Mouse (Mus musculus): Measurements from ENCODE around the gene Tshz2. TPM values are rescaled to one million over a fixed set of nuclear protein-coding genes. Genes with fewer than 3 reads are reported as not detected.

Gene Tshz2
- polyA plus RNA-seq, 1 experiment from 2014 or later = 43.1 TPM

- in situ Hi-C loops (cut with MboI; ENCODE audit: low pct_unique_long_range_greater_than_20kb) = no loop called here
- CTCF ChIA-PET = interaction anchor here (0.7 to 1.4 kb wide), 7 partner anchors 9 to 1042 kb away, joined by 3 to 8 read pairs (median 3); no protein-coding TSS in a partner anchor
- DNase-seq (ENCODE audit: low read depth, low spot score) (peak; percentile 35), ATAC-seq (peak; percentile 93)
- H3K27me3 ChIP-seq = no peaks in the 10 kb centered on the region
- TF ChIP-seq CTCF (IDR thresholded peaks at IDR 0.05) = peak; percentile 96
- POLR2A ChIA-PET = interaction anchor here (0.6 kb wide), 2 partner anchors 673 to 1787 kb away, joined by 3 to 5 read pairs; no protein-coding TSS in a partner anchor
Observed at GRCm38 (mm10) chr2:170101132-170101531, 468.3 kb downstream of the Tshz2 start.

DNA sequence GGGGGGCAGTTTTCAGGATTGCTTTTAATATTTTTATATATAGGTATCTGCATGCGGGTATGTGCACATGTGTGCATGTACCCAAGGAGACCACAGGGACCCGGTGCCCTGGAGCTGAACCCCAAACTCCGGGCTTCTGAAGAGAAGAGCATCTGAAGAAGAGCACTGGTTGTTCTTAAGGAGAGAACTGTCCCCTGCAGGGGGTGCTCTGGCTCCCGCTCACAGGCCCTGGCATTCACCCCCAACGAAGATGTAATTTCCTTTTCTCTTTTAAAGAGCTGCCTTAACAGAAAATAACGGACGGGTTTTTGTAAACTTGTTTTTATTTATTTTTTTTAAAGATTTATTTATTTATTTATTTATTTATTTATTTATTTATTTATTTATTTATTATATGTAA is 469.1 kb downstream of the Tshz2 start:
- no peak for TF ChIP-seq CTCF (IDR thresholded peaks at IDR 0.05)
- DNase-seq (ENCODE audit: low read depth, low spot score) = no peak
- H3K27me3 ChIP-seq = no peaks in the 10 kb centered on the region
- ATAC-seq = no peak
- in situ Hi-C loops (cut with MboI; ENCODE audit: low pct_unique_long_range_greater_than_20kb) = no loop called here
- CTCF ChIA-PET = interaction anchor here (0.6 to 1.8 kb wide), 6 partner anchors 15 to 1043 kb away, joined by 3 to 8 read pairs (median 3); no protein-coding TSS in a partner anchor
- POLR2A ChIA-PET = no interaction called here

DNA sequence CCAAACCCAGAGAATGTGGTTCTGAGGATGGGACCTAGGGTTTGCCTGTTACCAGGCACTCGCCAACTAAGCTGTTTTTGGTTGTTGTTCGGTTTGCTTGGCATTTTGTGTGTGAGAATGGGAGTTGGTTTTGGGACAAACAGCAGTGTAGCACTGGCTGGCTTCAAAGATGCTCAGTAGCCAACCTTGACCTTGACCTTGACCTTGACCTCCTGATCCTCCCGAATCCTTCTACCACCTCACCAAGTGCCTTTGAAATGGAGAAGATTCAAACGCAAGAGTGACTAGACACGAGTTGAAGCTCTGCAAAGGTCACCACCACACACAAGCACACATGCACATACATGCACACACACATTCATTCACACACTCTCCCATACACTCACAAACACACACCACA is 470.5 kb downstream of the Tshz2 start:
- no peak for DNase-seq (ENCODE audit: low read depth, low spot score)

DNA sequence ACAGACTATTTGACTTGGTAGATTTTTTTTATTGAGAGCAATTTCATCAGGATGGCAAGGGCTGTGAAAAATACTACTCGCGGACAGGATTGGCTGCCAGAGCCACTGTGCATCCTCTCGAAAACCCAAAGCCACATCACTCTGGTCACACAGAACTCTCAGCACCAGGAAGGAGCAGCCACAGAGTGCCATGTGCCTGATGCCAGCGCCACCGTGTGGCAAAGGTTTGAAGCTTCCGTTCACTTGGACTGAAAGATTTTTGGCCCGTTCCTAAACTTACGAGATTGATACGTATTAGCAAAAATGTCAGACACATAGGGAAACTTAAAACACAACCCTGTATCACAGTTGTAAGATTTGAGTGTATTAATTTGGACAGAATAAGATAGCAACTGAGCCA is 471.0 kb downstream of the Tshz2 start:
- ATAC-seq (no peak), DNase-seq (ENCODE audit: low read depth, low spot score) (no peak)
- in situ Hi-C loops (cut with MboI; ENCODE audit: low pct_unique_long_range_greater_than_20kb) = no loop called here
- H3K27me3 ChIP-seq = no peaks in the 10 kb centered on the region
- ChIA-PET CTCF (interaction anchor here (0.8 to 1.9 kb wide), 7 partner anchors 12 to 1043 kb away, joined by 3 to 8 read pairs (median 4); partner anchors contain the start of gene Zfp217), POLR2A (no interaction called here)
- peak; percentile 74 for TF ChIP-seq CTCF (IDR thresholded peaks at IDR 0.05)

More for the DNA sequence above, 470.5 kb downstream of the Tshz2 start:
- in situ Hi-C loops (cut with MboI; ENCODE audit: low pct_unique_long_range_greater_than_20kb) = no loop called here
- ATAC-seq = no peak
- ChIA-PET CTCF (interaction anchor here (1.0 to 1.9 kb wide), 6 partner anchors 9 to 407 kb away, joined by 3 to 8 read pairs (median 4); partner anchors contain the start of gene Zfp217), POLR2A (interaction anchor here (0.6 kb wide), 1 partner anchor 28 kb away, joined by 3 read pairs; no protein-coding TSS in a partner anchor)
- H3K27me3 ChIP-seq = no peaks in the 10 kb centered on the region
- no peak for TF ChIP-seq CTCF (IDR thresholded peaks at IDR 0.05)

GRCm38 (mm10) chr2:170104396-170104795 is 471.6 kb downstream of the Tshz2 start:
- CTCF ChIA-PET = interaction anchor here (0.8 to 1.9 kb wide), 5 partner anchors 11 to 1043 kb away, joined by 3 to 4 read pairs (median 4); partner anchors contain the start of gene Zfp217
- DNase-seq (ENCODE audit: low read depth, low spot score) (no peak), ATAC-seq (no peak)
- no peak for TF ChIP-seq CTCF (IDR thresholded peaks at IDR 0.05)
- POLR2A ChIA-PET = no interaction called here
- in situ Hi-C loops (cut with MboI; ENCODE audit: low pct_unique_long_range_greater_than_20kb) = no loop called here
- H3K27me3 ChIP-seq = no peaks in the 10 kb centered on the region

- no peak for ATAC-seq
- in situ Hi-C loops (cut with MboI; ENCODE audit: low pct_unique_long_range_greater_than_20kb) = no loop called here
- POLR2A ChIA-PET = interaction anchor here (0.6 kb wide), 1 partner anchor 9 kb away, joined by 3 read pairs; no protein-coding TSS in a partner anchor
Observed at GRCm38 (mm10) chr2:170106000-170106399, 473.2 kb downstream of the Tshz2 start.

GRCm38 (mm10) chr2:170107791-170108190 is 475.0 kb downstream of the Tshz2 start:
- ATAC-seq = no peak
- DNase-seq (ENCODE audit: low read depth, low spot score) = no peak
- TF ChIP-seq CTCF (IDR thresholded peaks at IDR 0.05) = no peak
- in situ Hi-C loops (cut with MboI; ENCODE audit: low pct_unique_long_range_greater_than_20kb) = no loop called here
- POLR2A ChIA-PET = no interaction called here
- no peaks in the 10 kb centered on the region for H3K27me3 ChIP-seq
- CTCF ChIA-PET = interaction anchor here (1.0 to 1.2 kb wide), 2 partner anchors 8 to 9 kb away, joined by 3 read pairs; no protein-coding TSS in a partner anchor

More at GRCm38 (mm10) chr2:170106000-170106399, 473.2 kb downstream of the Tshz2 start:
- CTCF ChIA-PET = no interaction called here
- no peaks in the 10 kb centered on the region for H3K27me3 ChIP-seq
- no peak for TF ChIP-seq CTCF (IDR thresholded peaks at IDR 0.05)
- DNase-seq (ENCODE audit: low read depth, low spot score) = no peak

DNA sequence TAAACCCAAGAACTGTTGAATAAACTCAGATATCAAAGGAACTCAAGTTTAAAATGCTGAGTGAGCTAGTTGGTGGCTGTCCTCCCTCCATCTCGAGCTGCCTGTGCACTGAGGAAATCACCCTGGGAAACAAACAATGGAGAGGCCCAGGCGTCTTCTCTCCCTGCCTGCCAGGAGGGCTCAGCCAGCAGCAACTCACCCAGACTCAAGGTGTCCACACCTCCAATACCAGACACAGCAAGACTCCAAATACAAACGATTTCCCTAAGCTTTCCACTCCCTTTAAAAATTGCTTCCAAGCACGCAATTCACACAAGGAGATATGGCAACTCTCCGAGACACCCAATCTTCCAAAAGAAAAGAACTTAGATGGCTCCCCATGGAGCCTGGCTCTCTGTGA is 476.7 kb downstream of the Tshz2 start:
- POLR2A ChIA-PET = no interaction called here
- CTCF ChIA-PET = interaction anchor here (2.2 kb wide), 1 partner anchor 8 kb away, joined by 8 read pairs; no protein-coding TSS in a partner anchor
- in situ Hi-C loops (cut with MboI; ENCODE audit: low pct_unique_long_range_greater_than_20kb) = no loop called here
- TF ChIP-seq CTCF (IDR thresholded peaks at IDR 0.05) = no peak
- ATAC-seq (no peak), DNase-seq (ENCODE audit: low read depth, low spot score) (no peak)
- H3K27me3 ChIP-seq = no peaks in the 10 kb centered on the region

DNA sequence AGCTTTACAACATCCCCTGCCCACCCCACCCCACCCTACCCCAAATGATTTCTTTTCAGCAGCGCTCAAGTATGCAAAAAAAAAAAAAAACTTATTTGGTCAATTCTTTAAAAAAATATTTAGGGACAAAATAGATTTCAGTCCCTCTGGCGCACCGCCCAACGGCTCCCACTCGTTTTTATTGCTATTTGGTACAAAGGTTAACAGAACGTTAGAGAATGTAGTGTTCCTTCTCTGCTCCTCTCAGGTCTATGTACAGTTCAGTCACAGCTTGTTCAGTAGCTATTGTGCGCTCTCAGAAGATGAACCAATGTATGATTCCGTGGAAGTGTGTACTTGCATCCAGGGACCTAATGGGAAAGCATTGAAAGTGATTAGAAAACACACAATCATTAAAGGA is 477.5 kb downstream of the Tshz2 start:
- no peak for ATAC-seq
- ChIA-PET POLR2A (no interaction called here), CTCF (interaction anchor here (1.0 to 2.2 kb wide), 2 partner anchors 9 to 10 kb away, joined by 3 to 8 read pairs; no protein-coding TSS in a partner anchor)
- no peaks in the 10 kb centered on the region for H3K27me3 ChIP-seq
- in situ Hi-C loops (cut with MboI; ENCODE audit: low pct_unique_long_range_greater_than_20kb) = loop anchor here (10.0 kb wide), 1 partner anchor 134 kb away; no protein-coding TSS in a partner anchor
- no peak for DNase-seq (ENCODE audit: low read depth, low spot score)
- TF ChIP-seq CTCF (IDR thresholded peaks at IDR 0.05) = no peak

DNA sequence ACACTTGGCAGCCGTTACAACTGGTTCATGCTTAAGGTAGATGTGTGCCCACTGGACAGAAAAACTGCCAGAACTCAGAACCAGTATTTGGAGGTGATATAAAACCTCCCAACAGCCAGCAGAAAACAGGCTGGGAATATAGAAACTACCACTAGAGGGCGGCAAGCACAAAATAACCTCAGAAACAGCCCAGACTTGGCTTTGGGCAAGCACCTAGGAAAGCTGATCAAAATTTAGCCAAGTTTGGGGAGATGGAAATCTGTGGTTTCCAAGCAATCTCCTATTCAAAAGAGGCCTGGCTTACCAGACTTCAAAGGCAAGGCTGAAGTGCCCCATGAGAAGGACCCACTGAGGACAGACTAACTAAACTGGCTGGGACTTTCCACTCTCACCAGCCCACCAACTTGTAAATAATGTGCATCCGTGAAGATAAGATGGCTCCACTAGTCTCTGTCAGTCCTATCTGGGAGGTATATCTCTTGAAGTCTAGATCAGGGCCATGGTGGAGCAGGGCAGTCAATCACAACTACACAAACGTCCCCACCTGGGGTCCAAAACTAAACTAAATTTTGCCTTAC is 484.0 kb downstream of the Tshz2 start:
- no peaks in the 10 kb centered on the region for H3K27me3 ChIP-seq
- DNase-seq (ENCODE audit: low read depth, low spot score) = no peak
- POLR2A ChIA-PET = interaction anchor here (1.2 kb wide), 1 partner anchor 38 kb away, joined by 3 read pairs; no protein-coding TSS in a partner anchor
- TF ChIP-seq CTCF (IDR thresholded peaks at IDR 0.05) = no peak
- no peak for ATAC-seq
- in situ Hi-C loops (cut with MboI; ENCODE audit: low pct_unique_long_range_greater_than_20kb) = loop anchor here (5.0 to 10.0 kb wide), 2 partner anchors 128 to 231 kb away; no protein-coding TSS in a partner anchor
- CTCF ChIA-PET = interaction anchor here (0.6 to 2.0 kb wide), 10 partner anchors 9 to 285 kb away, joined by 3 to 7 read pairs (median 3); no protein-coding TSS in a partner anchor

All from Patski (cell line).